Mouse (Mus musculus) lung, embryonic 14.5 days (tissue): ENCODE measurements around the gene Chmp2a. TPM values are rescaled to one million over a fixed set of nuclear protein-coding genes. Genes with fewer than 3 reads are reported as not detected.

ENCODE experiments used
- ATAC-seq: fragments of 200-750 bp; cut with Nextera tagmentation; 2 replicates; pipeline ENCODE4 v1.8.0; 2017; ENCODE audit warnings: mild to moderate bottlenecking, moderate TSS enrichment, moderate library complexity; ENCODE audit not compliant: insufficient read depth
- DNase-seq: peaks from one replicate; pipeline ENCODE4 v3.0.0-alpha.2; 2015
- H3K27ac ChIP-seq: fragments of 300-500 bp; sonication (generic); 2 replicates; pipeline ENCODE4 v1.5.1; 2014; ENCODE audit warnings: low read depth, mild to moderate bottlenecking, moderate library complexity
- H3K27me3 ChIP-seq: fragments of 300-500 bp; sonication (generic); 2 replicates; pipeline ENCODE4 v1.6.1; 2014; ENCODE audit warnings: low read length, control low read depth; ENCODE audit not compliant: insufficient read depth
- H3K36me3 ChIP-seq: fragments of 300-500 bp; sonication (generic); 2 replicates; pipeline ENCODE4 v1.6.1; 2014; ENCODE audit warnings: control low read depth; ENCODE audit not compliant: insufficient read depth
- H3K4me1 ChIP-seq: fragments of 300-500 bp; sonication (generic); 2 replicates; pipeline ENCODE4 v1.6.1; 2014; ENCODE audit warnings: antibody characterized with exemption, control low read depth; ENCODE audit not compliant: insufficient read depth
- H3K4me2 ChIP-seq: fragments of 300-500 bp; sonication (generic); 2 replicates; pipeline ENCODE4 v1.6.1; 2014; ENCODE audit warnings: mild to moderate bottlenecking
- H3K4me3 ChIP-seq: fragments of 300-500 bp; sonication (generic); 2 replicates; pipeline ENCODE4 v1.5.1; 2014; ENCODE audit warnings: low read depth, low read length
- H3K9ac ChIP-seq: fragments of 300-500 bp; sonication (generic); 2 replicates; pipeline ENCODE4 v1.6.1; 2014
- H3K9me3 ChIP-seq: fragments of 300-500 bp; sonication (generic); 2 replicates; pipeline ENCODE4 v1.6.1; 2016; ENCODE audit warnings: low read depth, low read length, control low read depth
- CTCF ChIP-seq: IDR thresholded peaks from 2 replicates; pipeline ENCODE4 v1.5.1; 2016; ENCODE audit warnings: antibody characterized with exemption, low read depth
- WGBS: fragments of 180-500 bp; shearing (Covaris S2); extraction: QIAGEN DNeasy Blood & Tissue Kit; methylation state at CpG from one replicate; pipeline ENCODE4 v1.1.7; 2014; 5-methylcytosine and 5-hydroxymethylcytosine counted together
- polyA plus RNA-seq: library from polyadenylated mRNA; unstranded; fragments of >200 nt; fragmentation: Nextera tagmentation; extraction: Ambion mirVana; gene quantifications from 2 replicates; pipeline ENCODE4 v1.2.1, GENCODE M21; 2014

The Chmp2a gene
- polyA plus RNA-seq, 1 experiment from 2014 or later, result 128 TPM

DNA sequence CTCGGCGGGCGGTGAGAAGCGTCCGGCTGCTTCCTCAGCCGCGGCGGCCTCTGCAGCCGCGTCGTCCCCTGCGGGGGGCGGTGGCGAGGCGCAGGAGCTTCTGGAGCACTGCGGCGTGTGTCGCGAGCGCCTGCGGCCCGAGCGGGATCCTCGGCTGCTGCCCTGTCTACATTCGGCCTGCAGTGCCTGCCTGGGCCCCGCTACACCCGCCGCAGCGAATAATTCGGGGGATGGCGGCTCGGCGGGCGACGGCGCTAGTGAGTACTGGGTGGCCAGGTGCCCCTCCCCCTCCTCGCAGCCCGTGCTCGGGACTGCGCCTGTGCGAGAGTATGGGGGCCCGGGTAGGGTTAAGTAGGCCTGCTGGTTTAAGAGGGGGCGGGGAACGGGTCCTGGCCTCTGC is 9.8 kb downstream of the Chmp2a start:
- H3K27me3 ChIP-seq, result no peaks in the 10 kb centered on the region
- peak; percentile 39 for TF ChIP-seq CTCF

DNA sequence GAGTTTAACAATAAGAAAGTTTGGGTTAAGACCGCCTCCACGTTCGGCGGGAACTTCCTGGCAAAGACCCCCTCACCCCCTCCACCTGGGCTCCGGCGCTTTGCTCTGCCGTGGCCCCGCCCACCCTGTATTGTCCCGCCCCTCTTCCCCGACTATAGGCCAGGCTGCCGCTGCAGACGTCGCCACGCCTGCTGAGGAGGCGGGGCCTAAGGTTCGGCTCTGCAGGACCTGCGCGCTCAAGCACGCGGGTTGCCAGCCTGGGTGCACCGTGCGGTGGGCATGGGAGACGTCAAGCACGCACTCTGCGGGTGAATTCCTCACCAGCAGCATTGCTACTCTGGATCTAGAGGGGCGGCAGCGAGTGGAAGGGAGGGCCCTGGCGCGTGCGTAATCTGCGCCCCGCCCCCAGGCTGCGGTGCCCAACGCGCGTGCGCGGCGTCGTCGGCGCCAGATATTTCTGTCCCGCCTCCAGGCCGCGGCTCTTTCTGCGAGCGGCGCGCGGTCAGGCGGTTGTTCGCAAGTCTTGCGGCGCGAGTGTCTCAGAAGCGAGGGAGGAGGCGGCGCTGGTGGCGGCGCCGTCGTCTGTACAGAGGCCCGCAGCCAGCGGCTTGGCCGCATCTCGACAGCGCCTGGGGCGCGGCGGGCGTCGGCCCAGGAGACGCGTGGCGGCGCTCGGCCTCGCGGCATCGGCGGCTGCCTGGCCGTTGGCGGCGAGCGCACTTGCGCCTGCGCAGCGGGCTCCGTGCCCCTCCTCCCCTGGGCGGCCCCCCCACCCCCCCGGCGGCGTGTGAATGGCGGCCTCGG is 10.5 kb downstream of the Chmp2a start:
- ATAC-seq (peak; percentile 81), DNase-seq (peak; percentile 97)
- Histone ChIP-seq H3K4me1 (no peaks in the 10 kb centered on the region), H3K4me3 (peak overlapping the region; percentile 96), H3K9me3 (no peaks in the 10 kb centered on the region), H3K4me2 (peak overlapping the region; percentile 83), H3K27me3 (no peaks in the 10 kb centered on the region), H3K9ac (peak overlapping the region; percentile 96), H3K36me3 (peaks cover 41% of the 10 kb centered on the region), H3K27ac (peak overlapping the region; percentile 99)
- WGBS, result under 1% methylated on average over 94 of the region's 95 CpGs
- TF ChIP-seq CTCF, result 0 out of 2 replicates have a peak, but pooled peaks have one; percentile 16

More for the DNA sequence above, 9.8 kb downstream of the Chmp2a start:
- Histone ChIP-seq H3K36me3 (peaks cover 48% of the 10 kb centered on the region), H3K27ac (peak overlapping the region; percentile 99), H3K4me1 (no peaks in the 10 kb centered on the region), H3K4me3 (peak overlapping the region; percentile 96), H3K9me3 (no peaks in the 10 kb centered on the region), H3K9ac (peak overlapping the region; percentile 96), H3K4me2 (peak overlapping the region; percentile 83)
- WGBS, result under 1% methylated on average over 44 of the region's 44 CpGs
- ATAC-seq (peak; percentile 38), DNase-seq (peak; percentile 80)

DNA sequence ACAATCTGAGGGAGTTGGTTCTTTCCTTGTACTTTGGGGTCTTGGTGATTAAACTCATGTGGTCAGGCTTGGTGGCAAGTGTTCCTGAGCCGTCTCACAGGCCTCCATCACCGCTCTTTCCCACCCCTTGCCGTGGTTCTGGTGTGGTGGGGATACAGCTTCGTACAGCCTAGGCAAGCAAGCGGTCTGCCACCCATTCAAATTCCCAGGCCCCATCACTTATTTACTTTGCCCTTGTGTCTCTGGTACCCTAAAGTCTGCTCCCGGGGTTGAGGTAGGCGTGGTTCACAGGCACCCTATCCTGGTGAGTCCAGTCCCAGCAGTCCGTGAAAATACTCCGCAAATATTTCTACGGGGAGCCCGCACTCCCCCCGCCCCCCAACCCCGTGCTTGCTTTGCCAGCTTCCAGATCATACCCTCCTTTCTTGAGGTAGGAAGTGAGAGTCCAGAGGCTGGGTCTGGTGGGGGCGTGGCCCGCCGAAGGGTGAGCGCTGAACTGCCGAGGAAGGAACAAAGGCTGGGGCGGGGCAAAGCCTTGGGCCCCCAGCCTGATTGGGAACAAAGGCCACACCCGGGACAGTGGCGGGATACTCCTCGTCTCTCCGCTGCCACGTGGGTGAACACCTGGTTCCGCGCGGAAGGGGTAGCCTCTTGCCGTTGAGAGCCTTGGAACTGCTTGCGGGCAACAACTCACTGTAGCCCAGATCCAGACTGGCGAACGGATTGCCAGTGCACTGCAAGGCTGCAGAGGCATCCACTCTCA is 11.7 kb downstream of the Chmp2a start:
- Histone ChIP-seq H3K4me1 (no peaks in the 10 kb centered on the region), H3K4me3 (peak overlapping the region; percentile 96), H3K4me2 (peak overlapping the region; percentile 83), H3K9ac (peak overlapping the region; percentile 96), H3K27me3 (no peaks in the 10 kb centered on the region), H3K27ac (peak overlapping the region; percentile 99), H3K36me3 (peaks cover 30% of the 10 kb centered on the region), H3K9me3 (no peaks in the 10 kb centered on the region)
- no peak for TF ChIP-seq CTCF
- WGBS, result 3% methylated on average over 31 of the region's 31 CpGs
- ATAC-seq, result peak; percentile 72
- DNase-seq, result peak; percentile 94

DNA sequence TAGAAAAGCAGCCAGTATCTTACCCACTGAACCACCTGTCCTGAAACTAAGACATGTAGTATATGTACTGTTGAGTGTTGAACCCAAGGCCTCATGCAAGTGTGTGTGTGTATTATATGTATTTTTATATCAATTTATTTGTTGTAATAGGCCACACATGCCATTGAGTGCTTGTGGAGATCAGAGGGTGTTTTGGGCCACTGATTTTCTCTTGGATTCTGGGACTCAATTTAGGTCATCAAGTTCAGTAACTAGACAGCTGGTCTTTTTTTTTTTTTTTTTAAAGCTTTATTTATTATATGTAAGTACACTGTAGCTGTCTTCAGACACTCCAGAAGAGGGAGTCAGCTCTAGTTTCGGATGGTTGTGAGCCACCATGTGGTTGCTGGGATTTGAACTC is 19.4 kb downstream of the Chmp2a start:
- Histone ChIP-seq H3K27me3 (no peaks in the 10 kb centered on the region), H3K9me3 (no peaks in the 10 kb centered on the region), H3K9ac (no peak overlapping the region), H3K4me1 (no peaks in the 10 kb centered on the region), H3K27ac (no peak overlapping the region), H3K4me3 (no peak overlapping the region), H3K36me3 (no peaks in the 10 kb centered on the region), H3K4me2 (no peak overlapping the region)
- ATAC-seq, result no peak
- DNase-seq, result no peak
- 88% methylated on average over 1 of the region's 1 CpGs for WGBS
- no peak for TF ChIP-seq CTCF

DNA sequence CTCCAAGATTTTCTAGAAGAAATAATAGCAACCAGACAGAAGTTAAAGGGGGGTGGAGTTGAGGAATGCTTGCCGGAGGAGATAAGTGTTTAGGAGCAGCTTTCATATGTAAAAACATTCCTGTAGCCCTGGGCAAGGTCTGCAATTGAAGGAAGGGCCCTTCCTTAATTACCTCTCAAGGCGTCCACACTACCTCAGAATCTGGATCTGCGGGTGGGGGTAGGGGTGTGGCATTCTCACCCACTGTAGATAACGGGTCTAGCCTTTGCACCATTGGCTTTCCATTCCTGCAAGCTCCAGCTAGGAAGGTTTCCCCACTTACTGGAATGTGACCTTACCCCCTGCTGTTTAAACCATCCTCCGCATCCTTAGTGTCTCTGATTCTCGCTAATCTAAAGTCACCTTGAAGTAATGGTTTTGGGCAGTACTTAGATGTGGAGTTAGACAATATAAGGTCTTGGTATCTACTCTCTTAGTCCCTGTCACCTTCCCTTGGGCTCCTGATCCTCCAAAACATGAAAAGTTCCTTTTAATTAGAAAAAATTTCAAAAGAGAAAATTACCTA is 20.2 kb downstream of the Chmp2a start:
- H3K9ac ChIP-seq, result no peak overlapping the region
- no peaks in the 10 kb centered on the region for H3K9me3 ChIP-seq
- no peaks in the 10 kb centered on the region for H3K27me3 ChIP-seq
- H3K4me1 ChIP-seq, result no peaks in the 10 kb centered on the region
- H3K4me2 ChIP-seq, result no peak overlapping the region
- no peak overlapping the region for H3K27ac ChIP-seq
- H3K4me3 ChIP-seq, result no peak overlapping the region
- ATAC-seq (no peak), DNase-seq (no peak)
- no peaks in the 10 kb centered on the region for H3K36me3 ChIP-seq
- TF ChIP-seq CTCF, result no peak
- WGBS, result 44% methylated on average over 6 of the region's 6 CpGs

DNA sequence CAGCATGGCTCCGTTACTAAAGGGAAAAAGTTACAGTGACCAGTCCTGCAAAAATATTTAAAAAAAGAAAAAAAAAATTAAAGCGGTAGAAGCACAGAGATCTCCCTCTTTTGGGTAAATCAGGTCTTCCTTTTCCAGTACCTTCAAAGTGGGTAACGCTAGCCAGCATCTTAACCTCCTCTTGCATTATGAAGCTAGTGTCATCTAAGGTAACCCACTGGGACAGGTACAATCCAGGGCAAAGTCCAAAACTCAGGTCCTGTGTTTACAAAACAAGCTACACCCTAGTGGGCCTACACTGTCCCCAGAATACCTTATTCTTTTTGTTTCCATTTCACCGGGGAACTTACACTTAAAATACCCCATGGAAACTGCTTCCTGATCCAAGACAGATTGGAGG is 20.9 kb downstream of the Chmp2a start:
- Histone ChIP-seq H3K9ac (no peak overlapping the region), H3K27me3 (no peaks in the 10 kb centered on the region), H3K4me1 (no peaks in the 10 kb centered on the region), H3K9me3 (no peaks in the 10 kb centered on the region), H3K27ac (no peak overlapping the region), H3K4me2 (no peak overlapping the region), H3K36me3 (no peaks in the 10 kb centered on the region), H3K4me3 (no peak overlapping the region)
- no peak for TF ChIP-seq CTCF
- 65% methylated on average over 4 of the region's 4 CpGs for WGBS
- DNase-seq (no peak), ATAC-seq (no peak)
